Mouse (Mus musculus): ENCODE data around the gene Mipep.

Gene Mipep

GRCm38 (mm10) chr14:60863396-60863795 is 79.0 kb downstream of the Mipep start:
- no peak for DNase-seq (ENCODE audit: low read depth, low spot score)

GRCm38 (mm10) chr14:60866399-60866798 is 82.0 kb downstream of the Mipep start:
- DNase-seq (ENCODE audit: low read depth, low spot score), result no peak

GRCm38 (mm10) chr14:60868325-60868724 is 84.0 kb downstream of the Mipep start:
- no peak for DNase-seq (ENCODE audit: low read depth, low spot score)

GRCm38 (mm10) chr14:60871831-60872230 is 87.5 kb downstream of the Mipep start:
- DNase-seq (ENCODE audit: low read depth, low spot score), result no peak

- no peak for DNase-seq (ENCODE audit: low read depth, low spot score)
Observed at GRCm38 (mm10) chr14:60882106-60882505, 97.7 kb downstream of the Mipep start.

- DNase-seq (ENCODE audit: low read depth, low spot score), result no peak
Observed at GRCm38 (mm10) chr14:60882681-60883080, 98.3 kb downstream of the Mipep start.

GRCm38 (mm10) chr14:60885361-60885950 is 101.1 kb downstream of the Mipep start:
- DNase-seq (ENCODE audit: low read depth, low spot score), result no peak

- DNase-seq (ENCODE audit: low read depth, low spot score), result no peak
Observed at GRCm38 (mm10) chr14:60893882-60894281, 109.5 kb downstream of the Mipep start.

GRCm38 (mm10) chr14:60895172-60896000 is 111.0 kb downstream of the Mipep start:
- DNase-seq (ENCODE audit: low read depth, low spot score), result no peak

- no peak for DNase-seq (ENCODE audit: low read depth, low spot score)
Observed at GRCm38 (mm10) chr14:60898086-60898667, 113.8 kb downstream of the Mipep start.

- no peak for DNase-seq (ENCODE audit: low read depth, low spot score)
Observed at GRCm38 (mm10) chr14:60904501-60904900, 120.1 kb downstream of the Mipep start.

- DNase-seq (ENCODE audit: low read depth, low spot score), result no peak
Observed at GRCm38 (mm10) chr14:60906421-60907374, 122.3 kb downstream of the Mipep start.

- no peak for DNase-seq (ENCODE audit: low read depth, low spot score)
Observed at GRCm38 (mm10) chr14:60909351-60909750, 125.0 kb downstream of the Mipep start.

- no peak for DNase-seq (ENCODE audit: low read depth, low spot score)
Observed at GRCm38 (mm10) chr14:60910506-60911444, 126.4 kb downstream of the Mipep start.

GRCm38 (mm10) chr14:60912981-60913468 is 128.7 kb downstream of the Mipep start:
- no peak for DNase-seq (ENCODE audit: low read depth, low spot score)

- no peak for DNase-seq (ENCODE audit: low read depth, low spot score)
Observed at GRCm38 (mm10) chr14:60916661-60917060, 132.3 kb downstream of the Mipep start.

- DNase-seq (ENCODE audit: low read depth, low spot score), result no peak
Observed at GRCm38 (mm10) chr14:60926011-60926410, 141.6 kb downstream of the Mipep start.

- no peak for DNase-seq (ENCODE audit: low read depth, low spot score)
Observed at GRCm38 (mm10) chr14:60935705-60936104, 151.3 kb downstream of the Mipep start.

- no peak for DNase-seq (ENCODE audit: low read depth, low spot score)
Observed at GRCm38 (mm10) chr14:60937481-60938039, 153.2 kb downstream of the Mipep start.
